Mouse (Mus musculus): Measurements from ENCODE around the gene Tgtp1. TPM values are rescaled to one million over a fixed set of nuclear protein-coding genes. Genes with fewer than 3 reads are reported as not detected.
A peak's percentile ranks its signal among the peaks of the same experiment; 100 is the strongest.
"Not testable (repeated sequence)": the region's sequence is repeated elsewhere in the genome, so short reads cannot be mapped to it uniquely, and the experiment has no call there.

Tgtp1 gene
- polyA plus RNA-seq, 1 experiment from 2014 or later: 0.28 TPM

DNA sequence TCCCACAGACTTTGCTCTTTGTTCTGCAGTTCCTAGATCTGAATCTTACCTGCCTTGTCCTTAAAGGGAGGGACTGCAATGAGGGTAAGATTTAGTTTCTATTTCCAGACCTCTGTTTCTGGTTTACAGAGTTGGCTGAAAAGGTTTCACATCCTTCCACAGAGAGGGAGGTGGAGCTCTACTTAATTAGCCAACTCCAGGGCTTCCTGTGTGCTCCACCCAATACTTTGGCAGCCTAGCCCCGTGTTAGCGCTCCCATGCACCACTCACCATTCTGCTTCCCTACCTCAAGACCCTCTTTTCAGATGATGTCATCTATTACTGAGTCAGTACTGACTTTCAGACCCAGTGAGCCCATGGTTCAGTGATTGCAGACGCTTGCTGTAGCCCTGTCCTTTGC lies 14.7 kb downstream of the Tgtp1 start, which contains the start of gene 9930111J21Rik1:
Gene 9930111J21Rik1 (minus strand): TSS at position 148 of the 400 bp plus-strand sequence.
- no CpG with 5 or more reads among the region's 3 CpGs for WGBS
- H3K4me1 ChIP-seq (ENCODE audit: insufficient read depth); H3K9me3 ChIP-seq (ENCODE audit: low read depth, low read length); DNase-seq; H3K4me3 ChIP-seq (ENCODE audit: low read depth, low read length); H3K36me3 ChIP-seq (ENCODE audit: insufficient read depth); H3K4me2 ChIP-seq; H3K9ac ChIP-seq; H3K27ac ChIP-seq (ENCODE audit: low read depth); H3K27me3 ChIP-seq (ENCODE audit: insufficient read depth, low read length); ATAC-seq (ENCODE audit: insufficient read depth): not testable (repeated sequence)

DNA sequence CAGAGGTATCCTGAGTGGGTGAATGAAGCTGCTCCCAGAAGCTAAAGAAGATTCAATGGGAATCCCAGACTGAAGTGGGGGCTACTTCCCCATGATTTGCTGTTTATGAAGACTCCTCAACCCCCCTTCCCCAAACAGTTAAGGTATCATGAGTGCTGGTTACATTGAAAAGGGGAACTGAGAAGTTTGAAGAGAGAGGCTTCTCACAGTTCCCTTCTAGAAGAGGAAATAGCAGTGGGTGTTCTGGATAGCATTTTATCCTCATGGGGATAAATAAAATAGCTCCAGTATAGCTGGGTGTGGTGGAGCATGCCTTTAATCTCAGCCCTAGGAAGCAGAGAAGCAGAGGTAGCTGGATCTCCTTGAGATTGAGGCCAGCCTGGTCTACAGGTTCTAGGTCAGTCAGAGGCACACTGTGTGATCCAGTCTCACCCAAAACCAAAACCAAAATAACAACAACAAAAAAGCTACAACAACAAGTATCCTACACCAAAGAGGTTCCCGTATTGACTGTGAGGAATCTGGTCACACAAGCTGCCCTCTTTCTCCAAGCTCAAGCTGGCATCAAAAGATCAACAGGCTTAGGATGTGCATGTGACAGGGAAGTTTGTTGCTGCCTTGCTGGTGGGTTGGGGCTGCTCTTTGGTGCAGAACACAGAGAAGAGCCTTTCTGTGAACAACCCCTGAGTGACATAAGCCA lies 15.6 kb downstream of the Tgtp1 start, which contains the start of gene Olfr56:
Gene Olfr56 (plus strand): TSS at position 650 of the 700 bp plus-strand sequence.
- not testable (repeated sequence) for H3K27me3 ChIP-seq (ENCODE audit: insufficient read depth, low read length); H3K4me2 ChIP-seq; H3K27ac ChIP-seq (ENCODE audit: low read depth); H3K9me3 ChIP-seq (ENCODE audit: low read depth, low read length); H3K36me3 ChIP-seq (ENCODE audit: insufficient read depth); DNase-seq; H3K9ac ChIP-seq; H3K4me1 ChIP-seq (ENCODE audit: insufficient read depth); ATAC-seq (ENCODE audit: insufficient read depth); H3K4me3 ChIP-seq (ENCODE audit: low read depth, low read length)
- no CpG with 5 or more reads among the region's 1 CpGs for WGBS

DNA sequence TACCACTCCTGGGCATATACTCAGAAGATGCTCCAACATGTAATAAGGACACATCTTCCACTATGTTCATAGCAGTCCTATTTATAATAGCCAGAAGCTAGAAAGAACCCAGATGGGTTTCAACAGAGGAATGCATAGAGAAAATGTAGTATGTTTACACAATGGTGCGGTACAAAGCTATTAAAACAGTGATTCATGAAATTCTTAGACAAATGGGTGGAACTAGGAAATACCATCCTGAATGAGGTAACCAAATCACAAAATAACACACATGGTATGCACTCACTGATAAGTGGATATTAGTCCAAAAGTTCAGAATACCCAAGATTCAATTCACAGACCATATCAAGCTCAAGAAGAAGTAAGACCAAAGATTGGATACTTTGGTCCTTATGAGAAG lies 19.3 kb downstream of the Tgtp1 start:
- not testable (repeated sequence) for H3K36me3 ChIP-seq (ENCODE audit: insufficient read depth); DNase-seq; H3K27me3 ChIP-seq (ENCODE audit: insufficient read depth, low read length); H3K4me2 ChIP-seq; H3K9ac ChIP-seq; H3K4me3 ChIP-seq (ENCODE audit: low read depth, low read length); H3K4me1 ChIP-seq (ENCODE audit: insufficient read depth); H3K9me3 ChIP-seq (ENCODE audit: low read depth, low read length); H3K27ac ChIP-seq (ENCODE audit: low read depth); ATAC-seq (ENCODE audit: insufficient read depth)
- WGBS: no CpG with 5 or more reads among the region's 1 CpGs

DNA sequence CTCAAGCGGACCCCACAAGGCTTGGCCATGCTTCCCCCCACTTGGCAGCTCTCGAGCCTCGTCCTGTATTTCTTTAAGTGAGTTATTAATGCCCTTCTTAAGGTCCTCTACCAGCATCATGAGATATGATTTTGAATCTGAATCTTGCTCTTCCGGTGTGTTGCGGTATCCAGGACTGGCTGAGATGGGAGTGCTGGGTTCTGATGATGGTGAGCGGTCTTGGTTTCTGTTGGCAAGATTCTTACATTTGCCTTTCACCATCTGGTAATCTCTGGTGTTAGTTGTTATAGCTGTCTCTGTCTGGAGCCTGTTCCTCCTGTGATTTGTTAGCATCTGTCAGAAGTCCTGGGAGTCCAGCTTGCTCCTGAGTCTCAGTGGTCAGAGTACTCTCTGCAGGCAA lies 47.9 kb downstream of the Tgtp1 start, which contains the start of gene Psme2b:
Gene Psme2b (minus strand): TSS at position 101 of the 400 bp plus-strand sequence.
- H3K4me1 ChIP-seq (ENCODE audit: insufficient read depth); H3K9me3 ChIP-seq (ENCODE audit: low read depth, low read length); H3K36me3 ChIP-seq (ENCODE audit: insufficient read depth); H3K9ac ChIP-seq; ATAC-seq (ENCODE audit: insufficient read depth); H3K4me3 ChIP-seq (ENCODE audit: low read depth, low read length); H3K27ac ChIP-seq (ENCODE audit: low read depth); DNase-seq; H3K27me3 ChIP-seq (ENCODE audit: insufficient read depth, low read length); H3K4me2 ChIP-seq: not testable (repeated sequence)
- WGBS: 91% methylated on average over 6 of the region's 6 CpGs

DNA sequence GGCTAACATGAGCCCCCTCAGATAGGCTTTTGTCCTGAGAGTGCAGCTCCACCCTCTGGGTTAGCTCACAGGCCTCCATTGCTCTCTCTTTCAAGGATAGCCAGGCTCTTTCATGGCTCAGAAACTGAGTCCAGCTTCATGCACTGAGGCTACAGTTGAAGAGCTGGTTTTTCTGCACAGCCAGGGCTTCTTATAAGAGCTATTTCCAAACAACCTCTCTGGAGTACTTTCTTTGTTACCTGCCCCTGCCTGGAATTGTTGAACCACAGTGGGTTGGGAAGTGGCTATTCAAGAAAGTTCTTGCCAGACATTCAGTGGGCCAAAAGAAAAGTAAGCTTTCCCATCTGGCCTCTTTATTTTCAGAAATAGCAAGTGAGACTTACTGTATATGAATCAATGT lies 54.7 kb downstream of the Tgtp1 start:
- DNase-seq; H3K27ac ChIP-seq (ENCODE audit: low read depth); H3K4me3 ChIP-seq (ENCODE audit: low read depth, low read length); H3K4me2 ChIP-seq; H3K36me3 ChIP-seq (ENCODE audit: insufficient read depth); H3K27me3 ChIP-seq (ENCODE audit: insufficient read depth, low read length); H3K4me1 ChIP-seq (ENCODE audit: insufficient read depth); H3K9me3 ChIP-seq (ENCODE audit: low read depth, low read length); H3K9ac ChIP-seq: not testable (repeated sequence)
- peak; percentile 68; the same call in 1 of the 2 replicates for ATAC-seq (ENCODE audit: insufficient read depth)

Other genes with a start within 250 kb of the Tgtp1 start
- 935 and 940 TPM in 2 replicates for gene Rack1, start 193.8 kb downstream of the Tgtp1 start, polyA plus RNA-seq (2014; fragmentation: Nextera tagmentation; extraction: Ambion mirVana)
- 4.5 and 4.6 TPM in 2 replicates for gene Trim41, start 176.8 kb downstream of the Tgtp1 start, polyA plus RNA-seq (2014; fragmentation: Nextera tagmentation; extraction: Ambion mirVana)
- gene Trim7, start 168.0 kb downstream of the Tgtp1 start, polyA plus RNA-seq (2014; fragmentation: Nextera tagmentation; extraction: Ambion mirVana): 0.55 and 1.4 TPM in 2 replicates
- gene Gm12184, start 167.5 kb downstream of the Tgtp1 start, polyA plus RNA-seq (2014; fragmentation: Nextera tagmentation; extraction: Ambion mirVana): 11.3 and 11.8 TPM in 2 replicates
- 6.7 and 7.6 TPM in 2 replicates for gene Irgm1, start 122.5 kb downstream of the Tgtp1 start, polyA plus RNA-seq (2014; fragmentation: Nextera tagmentation; extraction: Ambion mirVana)
- 0.17 and 0.20 TPM in 2 replicates for gene Gm5431, start 92.0 kb downstream of the Tgtp1 start, polyA plus RNA-seq (2014; fragmentation: Nextera tagmentation; extraction: Ambion mirVana)
- 2.3 TPM in 2 replicates for gene Psme2b, start 48.0 kb downstream of the Tgtp1 start, polyA plus RNA-seq (2014; fragmentation: Nextera tagmentation; extraction: Ambion mirVana)
- gene Olfr56, start 15.3 kb downstream of the Tgtp1 start, polyA plus RNA-seq (2014; fragmentation: Nextera tagmentation; extraction: Ambion mirVana): not detected in 2 replicates
- 0.72 and 1.0 TPM in 2 replicates for gene 9930111J21Rik1, start 14.8 kb downstream of the Tgtp1 start, polyA plus RNA-seq (2014; fragmentation: Nextera tagmentation; extraction: Ambion mirVana)
- gene Gm12185, start 1.9 kb downstream of the Tgtp1 start, polyA plus RNA-seq (2014; fragmentation: Nextera tagmentation; extraction: Ambion mirVana): not detected in 2 replicates
- 0.38 and 0.79 TPM in 2 replicates for gene 9930111J21Rik2, start 57.1 kb upstream of the Tgtp1 start, polyA plus RNA-seq (2014; fragmentation: Nextera tagmentation; extraction: Ambion mirVana)
- 0.09 and 0.16 TPM in 2 replicates for gene Tgtp2, start 70.0 kb upstream of the Tgtp1 start, polyA plus RNA-seq (2014; fragmentation: Nextera tagmentation; extraction: Ambion mirVana)
- gene Ifi47, start 82.4 kb upstream of the Tgtp1 start, polyA plus RNA-seq (2014; fragmentation: Nextera tagmentation; extraction: Ambion mirVana): 1.2 and 1.8 TPM in 2 replicates
- not detected in 2 replicates for gene Olfr1396, start 120.7 kb upstream of the Tgtp1 start, polyA plus RNA-seq (2014; fragmentation: Nextera tagmentation; extraction: Ambion mirVana)
- not detected in 2 replicates for gene Olfr1395, start 148.1 kb upstream of the Tgtp1 start, polyA plus RNA-seq (2014; fragmentation: Nextera tagmentation; extraction: Ambion mirVana)
- not detected in 2 replicates for gene Olfr1394, start 160.2 kb upstream of the Tgtp1 start, polyA plus RNA-seq (2014; fragmentation: Nextera tagmentation; extraction: Ambion mirVana)
- 0.89 and 1.1 TPM in 2 replicates for gene Btnl9, start 193.0 kb upstream of the Tgtp1 start, polyA plus RNA-seq (2014; fragmentation: Nextera tagmentation; extraction: Ambion mirVana)
- gene Zfp62, start 209.1 kb upstream of the Tgtp1 start, polyA plus RNA-seq (2014; fragmentation: Nextera tagmentation; extraction: Ambion mirVana): 42.0 and 42.8 TPM in 2 replicates